Mouse (Mus musculus): ENCODE data around the gene Cpeb3.

GRCm38 (mm10) chr19:37176879-37177462 lies 31.4 kb downstream of the Cpeb3 start:
- TF ChIP-seq CTCF (IDR thresholded peaks at IDR 0.05; ENCODE audit: low read depth), result no peak
- no peak for TF ChIP-seq EP300 (optimal IDR thresholded peaks at IDR 0.05)
